Mouse (Mus musculus): Measurements from ENCODE around the gene Ncln.

DNA sequence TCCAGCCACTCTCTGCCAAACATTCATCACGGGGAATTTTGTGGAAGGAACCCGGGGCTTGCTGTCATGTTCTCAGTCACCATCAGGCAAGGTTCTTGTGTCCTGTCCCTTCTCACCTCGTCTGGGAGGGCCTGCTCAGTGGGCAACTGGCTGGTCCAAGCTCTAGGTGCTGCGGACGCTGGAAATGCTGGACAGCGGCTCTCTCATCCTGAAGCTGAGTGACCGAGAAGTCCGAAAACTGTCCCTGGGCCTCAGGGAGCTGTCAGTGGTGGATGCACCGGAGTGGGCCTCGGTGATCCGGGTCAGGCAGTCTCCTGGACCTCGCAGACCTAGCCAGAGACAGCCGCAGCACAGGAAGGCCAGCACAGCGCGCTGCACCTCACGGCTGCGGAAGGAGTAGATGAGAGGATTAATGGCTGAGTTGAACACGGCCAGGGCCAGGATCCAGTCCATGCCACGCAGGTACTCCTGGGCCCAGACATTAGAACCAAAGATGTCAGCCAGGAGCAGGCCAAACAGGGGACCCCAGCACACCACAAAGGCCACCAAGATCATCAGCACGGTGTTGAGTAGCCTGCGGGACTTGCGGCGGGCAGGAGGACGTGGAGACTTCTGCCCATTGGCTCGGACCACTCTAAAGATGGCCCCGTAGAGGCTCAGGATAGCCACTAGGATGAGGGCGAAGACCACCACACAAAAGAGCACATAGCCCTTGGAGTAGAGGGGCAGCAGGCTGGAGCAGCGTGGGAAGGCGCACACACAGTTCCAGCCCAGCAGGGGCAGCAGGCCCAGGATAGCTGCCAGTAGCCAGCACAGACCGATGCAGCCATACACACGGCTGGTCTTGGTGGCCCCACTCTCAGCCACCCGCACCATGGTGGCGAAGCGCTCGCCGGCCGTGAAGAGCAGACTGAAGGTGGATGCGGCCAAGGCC lies 2.4 kb upstream of the Ncln start:
- no peak for TF ChIP-seq POLR2A (IDR thresholded peaks at IDR 0.05; ENCODE audit: borderline replicate concordance, low read depth, low read length)
- no peak for TF ChIP-seq CTCF (IDR thresholded peaks at IDR 0.05; ENCODE audit: low read depth, low read length)

Data from bone marrow macrophage, adult 2 months (primary cell).